Mouse (Mus musculus) brain, embryonic 18.5 days (tissue): ENCODE data around the gene Rnf126.

Experiments
- DNase-seq: peaks from one replicate; pipeline ENCODE4 v3.0.0-alpha.2; 2012; ENCODE audit warnings: low read depth, low spot score

Gene Rnf126

DNA sequence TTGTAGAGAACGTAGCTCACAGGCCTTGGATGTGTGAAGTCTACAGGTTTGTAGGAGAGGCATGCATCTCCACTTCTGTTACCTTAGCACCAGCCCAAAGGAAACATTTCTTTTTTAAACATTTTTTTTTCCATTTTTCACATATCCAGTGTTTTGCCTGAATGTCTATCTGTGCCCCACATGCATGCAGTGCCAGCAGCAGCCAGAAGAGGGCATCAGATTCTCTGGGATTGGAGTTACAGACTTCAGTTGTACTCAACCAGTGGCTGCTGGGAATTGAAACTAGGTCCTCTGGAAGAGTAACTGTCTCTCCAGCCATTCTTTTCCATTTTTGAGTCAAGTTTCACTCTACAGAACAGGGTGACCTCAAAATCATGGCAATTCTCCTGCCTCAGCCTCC is 34.3 kb downstream of the Rnf126 start:
- no peak for DNase-seq

- no peak for DNase-seq
Observed at GRCm38 (mm10) chr10:79729357-79729965, 37.3 kb downstream of the Rnf126 start.

GRCm38 (mm10) chr10:79728323-79729249 is 38.2 kb downstream of the Rnf126 start:
- no peak for DNase-seq

DNA sequence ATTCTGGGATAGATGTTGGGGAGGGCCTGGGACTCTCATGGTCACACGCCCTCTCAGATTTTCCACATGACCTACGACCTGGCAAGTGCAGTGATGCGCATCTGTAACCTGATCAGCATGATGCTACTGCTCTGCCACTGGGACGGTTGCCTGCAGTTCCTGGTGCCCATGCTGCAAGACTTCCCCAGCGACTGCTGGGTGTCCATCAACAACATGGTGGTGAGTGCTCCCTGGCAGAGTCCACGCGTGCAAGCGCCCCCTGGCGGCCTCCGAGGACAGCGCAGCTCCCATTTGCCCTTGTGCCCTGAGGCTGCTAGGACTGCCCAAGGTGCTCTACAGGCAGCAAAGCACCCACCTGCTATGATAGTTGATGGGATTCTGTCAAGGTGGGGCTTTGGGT is 40.7 kb downstream of the Rnf126 start:
- no peak for DNase-seq

DNA sequence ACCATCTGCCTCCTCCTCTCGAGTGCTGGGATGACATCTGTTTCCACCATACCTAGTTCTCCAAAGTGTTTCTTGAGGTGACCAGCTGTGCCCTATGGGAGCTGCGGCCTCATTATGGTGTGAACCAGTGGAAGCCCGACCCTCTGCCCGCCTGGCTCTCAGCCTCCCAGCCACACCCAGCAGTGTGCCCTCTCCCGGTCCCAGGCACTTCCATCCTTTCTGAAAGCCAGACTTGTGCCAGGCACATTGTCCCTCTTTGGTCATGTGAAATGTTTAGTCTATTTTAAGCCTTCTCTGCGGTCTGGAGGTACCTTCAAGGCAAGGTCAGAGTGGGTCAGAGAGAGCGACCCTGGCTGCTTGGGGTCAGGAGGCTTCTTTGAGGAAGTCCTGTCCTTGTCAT is 43.1 kb downstream of the Rnf126 start:
- DNase-seq = no peak

GRCm38 (mm10) chr10:79723047-79723446 is 43.7 kb downstream of the Rnf126 start:
- no peak for DNase-seq

DNA sequence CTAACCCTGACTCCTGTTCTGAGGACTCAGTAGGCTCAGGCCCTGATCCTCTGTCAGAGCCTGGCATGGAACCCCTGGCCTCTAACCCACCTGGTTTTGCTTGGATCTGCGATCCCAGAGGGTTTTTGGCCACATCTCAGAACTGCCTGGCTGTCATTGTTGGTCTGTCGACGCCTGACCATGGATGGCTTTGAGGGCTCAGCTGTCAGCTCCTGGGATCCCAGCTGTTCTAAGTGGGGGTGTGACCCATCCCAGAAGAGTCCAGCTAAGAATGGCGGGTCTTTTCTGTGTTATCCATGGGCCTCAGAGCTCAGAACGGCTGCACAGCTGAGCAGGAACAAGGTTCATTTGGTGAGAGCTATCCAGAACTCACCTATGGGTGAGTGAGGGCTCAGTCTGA is 45.7 kb downstream of the Rnf126 start:
- DNase-seq = no peak

- DNase-seq = no peak
Observed at GRCm38 (mm10) chr10:79717640-79718357, 49.0 kb downstream of the Rnf126 start.

- DNase-seq = no peak
Observed at GRCm38 (mm10) chr10:79716988-79717355, 49.8 kb downstream of the Rnf126 start.

- no peak for DNase-seq
Observed at GRCm38 (mm10) chr10:79716254-79716987, 50.3 kb downstream of the Rnf126 start, which contains the start of gene Hcn2. Hcn2 (plus strand) TSS chr10:79716634.

DNA sequence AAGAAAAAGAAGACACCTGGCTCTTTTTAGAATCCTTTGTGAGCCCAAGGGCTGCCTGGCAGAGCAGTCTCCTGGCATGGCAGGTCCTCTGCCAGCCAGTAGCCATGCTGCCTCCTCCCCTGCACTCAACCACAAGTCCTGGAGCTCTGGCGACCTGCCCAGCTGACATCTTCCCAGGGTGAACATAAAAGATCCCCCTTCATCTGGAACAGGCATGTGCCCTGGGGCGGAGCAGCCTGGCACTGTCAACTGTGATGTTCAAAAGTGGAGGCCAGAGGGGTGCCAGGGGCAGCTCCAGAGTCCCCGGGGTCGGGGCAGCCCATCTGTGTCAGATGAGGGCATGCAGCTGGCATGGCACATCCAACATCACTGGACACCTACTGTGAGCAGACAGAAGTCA is 51.8 kb downstream of the Rnf126 start:
- DNase-seq = no peak

DNA sequence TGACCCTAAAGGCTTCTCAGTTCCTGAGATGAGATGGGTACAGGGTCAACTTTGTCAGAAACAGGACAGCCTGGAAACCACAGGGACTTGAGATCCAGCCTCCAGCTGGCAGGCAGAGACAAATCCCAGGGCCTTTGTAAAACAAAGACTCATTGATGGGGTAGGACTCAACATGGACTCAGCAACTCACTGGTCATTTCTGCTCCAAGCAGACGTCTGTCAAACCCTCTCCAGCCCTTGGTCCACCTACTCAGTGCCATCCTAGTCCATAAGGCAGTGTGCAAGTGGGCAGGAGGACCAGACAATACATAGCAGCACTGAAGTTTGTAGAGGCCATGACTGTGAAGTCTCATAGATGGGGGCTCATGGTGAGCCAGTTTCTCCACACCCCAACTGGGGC is 53.6 kb downstream of the Rnf126 start:
- no peak for DNase-seq

GRCm38 (mm10) chr10:79712499-79713126 is 54.1 kb downstream of the Rnf126 start:
- DNase-seq = no peak

DNA sequence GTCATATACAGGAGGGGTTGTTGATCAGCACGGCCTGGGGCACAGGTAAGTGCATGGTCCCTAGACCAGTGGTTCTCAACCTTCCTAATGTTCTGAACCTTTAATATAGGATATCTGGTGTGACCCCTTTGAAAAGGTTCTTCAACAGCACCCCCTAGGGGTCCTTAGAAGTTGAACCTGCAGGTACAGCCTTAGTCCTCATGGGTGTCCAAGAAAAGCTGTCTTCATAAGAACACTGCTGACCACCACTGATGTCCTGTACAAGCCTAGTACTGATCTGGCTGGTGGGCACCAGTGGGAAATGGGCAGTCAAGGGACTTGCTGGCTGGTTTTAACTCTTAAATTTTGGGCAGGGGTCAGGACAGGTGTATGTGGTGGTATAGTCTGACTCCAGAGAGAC is 54.7 kb downstream of the Rnf126 start:
- no peak for DNase-seq

GRCm38 (mm10) chr10:79709307-79709706 is 57.4 kb downstream of the Rnf126 start:
- DNase-seq = no peak

GRCm38 (mm10) chr10:79708668-79709067 is 58.1 kb downstream of the Rnf126 start:
- DNase-seq = no peak
